Mouse (Mus musculus) heart, adult 2 months (tissue): Measurements from ENCODE around the gene Ppard.

Source experiments
- CTCF ChIP-seq: fragments of 200-600 bp; IDR thresholded peaks from 2 replicates; pipeline ENCODE4 v1.8.1; 2022; ENCODE audit warnings: antibody characterized with exemption, mild to moderate bottlenecking, moderate library complexity
- EP300 ChIP-seq: fragments of 200-500 bp; IDR thresholded peaks from 2 replicates; pipeline ENCODE4 v1.6.1; 2011; ENCODE audit warnings: low read depth, low read length, control low read depth; ENCODE audit not compliant: insufficient read depth

GRCm38 (mm10) chr17:28237362-28237761 lies 4.9 kb downstream of the Ppard start:
- no peak for TF ChIP-seq EP300
- no peak for TF ChIP-seq CTCF
